Mouse (Mus musculus): ENCODE measurements around the gene Tspan4. TPM values are rescaled to one million over a fixed set of nuclear protein-coding genes. Genes with fewer than 3 reads are reported as not detected.
A peak's percentile ranks its signal among the peaks of the same experiment; 100 is the strongest.

Gene Tspan4
- polyA plus RNA-seq, 1 experiment, result 109 TPM

GRCm38 (mm10) chr7:141447110-141447991 lies 27.7 kb upstream of the Tspan4 start, which contains the start of gene Rplp2:
Rplp2 (plus strand) TSS chr7:141447370.
- peaks cover 12% of the 10 kb centered on the region for H3K36me3 ChIP-seq (ENCODE audit: control insufficient read depth, insufficient read depth, low read length)
- no peaks in the 10 kb centered on the region for H3K27me3 ChIP-seq (ENCODE audit: control insufficient read depth, insufficient read depth, low read length)
- TF ChIP-seq POLR2A (IDR thresholded peaks at IDR 0.05; ENCODE audit: low read depth, low read length), result peak; percentile 83
- no peak for TF ChIP-seq CTCF (IDR thresholded peaks at IDR 0.05; ENCODE audit: extremely low read depth, insufficient read depth, insufficient read length, insufficient replicate concordance)
- under 1% methylated on average over 63 of the region's 63 CpGs for WGBS
- peak within 1 kb of the TSS; percentile 95 for H3K4me3 ChIP-seq (ENCODE audit: extremely low read depth, insufficient read depth, insufficient read length)
- H3K4me1 ChIP-seq (ENCODE audit: control insufficient read depth, insufficient read depth, insufficient read length), result peaks cover 12% of the 10 kb centered on the region; the same call in 1 of the 2 replicates
- peak; percentile 91 for DNase-seq (ENCODE audit: low read depth in 1 of 2, low spot score in 2 of 2)
- H3K27ac ChIP-seq (ENCODE audit: insufficient read depth, low read length), result peak within 1 kb of the TSS; percentile 95

DNA sequence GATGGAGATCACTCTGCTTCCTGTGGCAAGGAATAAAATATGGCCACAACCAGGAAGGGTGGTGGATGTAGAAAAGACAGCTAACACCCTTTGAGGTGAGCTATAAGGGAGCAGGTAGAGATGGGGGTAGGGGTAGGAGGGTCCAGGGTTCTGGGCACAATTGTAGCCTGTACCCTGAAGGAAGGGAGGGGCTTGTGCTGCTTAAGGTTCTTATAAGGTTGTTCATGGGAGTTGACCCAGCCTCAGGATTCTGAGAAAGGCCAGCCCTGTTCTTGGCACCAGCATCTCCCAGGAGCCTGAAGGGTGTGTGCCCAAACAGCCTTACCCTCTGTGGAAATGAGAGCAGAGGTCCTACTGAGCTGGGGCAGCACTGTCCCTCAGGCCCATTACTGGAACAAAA lies 23.1 kb upstream of the Tspan4 start:
- no peak overlapping the region for H3K4me3 ChIP-seq (ENCODE audit: extremely low read depth, insufficient read depth, insufficient read length)
- no peaks in the 10 kb centered on the region for H3K27me3 ChIP-seq (ENCODE audit: control insufficient read depth, insufficient read depth, low read length)
- peaks cover 12% of the 10 kb centered on the region for H3K36me3 ChIP-seq (ENCODE audit: control insufficient read depth, insufficient read depth, low read length)
- peaks cover 11% of the 10 kb centered on the region; the same call in 1 of the 2 replicates for H3K4me1 ChIP-seq (ENCODE audit: control insufficient read depth, insufficient read depth, insufficient read length)
- TF ChIP-seq CTCF (IDR thresholded peaks at IDR 0.05; ENCODE audit: extremely low read depth, insufficient read depth, insufficient read length, insufficient replicate concordance), result no peak
- TF ChIP-seq POLR2A (IDR thresholded peaks at IDR 0.05; ENCODE audit: low read depth, low read length), result no peak
- H3K27ac ChIP-seq (ENCODE audit: insufficient read depth, low read length), result no peak overlapping the region
- DNase-seq (ENCODE audit: low read depth in 1 of 2, low spot score in 2 of 2), result peak in 1 of 2 experiments; percentile 2

DNA sequence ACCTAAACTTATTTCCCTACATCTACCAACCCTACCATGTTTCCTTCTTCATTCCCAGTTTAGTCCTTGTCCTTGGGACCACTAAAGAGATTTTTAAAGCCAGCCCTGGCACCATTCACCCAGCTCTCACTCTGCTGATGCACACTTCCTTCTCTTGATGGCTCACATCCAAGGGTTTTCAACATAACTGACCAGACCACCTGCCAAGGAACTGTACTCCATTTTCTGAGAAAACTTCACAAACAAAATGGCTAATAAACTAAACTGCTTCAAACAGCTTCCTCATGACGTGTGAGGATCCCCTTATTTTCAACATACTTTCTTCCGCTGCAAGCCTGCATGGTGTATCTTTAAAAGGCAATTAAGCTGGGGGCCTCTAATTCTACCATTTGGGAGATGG lies 21.4 kb upstream of the Tspan4 start:
- 76% methylated on average over 2 of the region's 2 CpGs for WGBS
- H3K36me3 ChIP-seq (ENCODE audit: control insufficient read depth, insufficient read depth, low read length), result peaks cover 24% of the 10 kb centered on the region
- H3K27ac ChIP-seq (ENCODE audit: insufficient read depth, low read length), result no peak overlapping the region
- no peaks in the 10 kb centered on the region for H3K27me3 ChIP-seq (ENCODE audit: control insufficient read depth, insufficient read depth, low read length)
- peaks cover 11% of the 10 kb centered on the region; the same call in 1 of the 2 replicates for H3K4me1 ChIP-seq (ENCODE audit: control insufficient read depth, insufficient read depth, insufficient read length)
- H3K4me3 ChIP-seq (ENCODE audit: extremely low read depth, insufficient read depth, insufficient read length), result no peak overlapping the region
- TF ChIP-seq POLR2A (IDR thresholded peaks at IDR 0.05; ENCODE audit: low read depth, low read length) (no peak), CTCF (IDR thresholded peaks at IDR 0.05; ENCODE audit: extremely low read depth, insufficient read depth, insufficient read length, insufficient replicate concordance) (no peak)
- no peak for DNase-seq (ENCODE audit: low read depth in 1 of 2, low spot score in 2 of 2)

DNA sequence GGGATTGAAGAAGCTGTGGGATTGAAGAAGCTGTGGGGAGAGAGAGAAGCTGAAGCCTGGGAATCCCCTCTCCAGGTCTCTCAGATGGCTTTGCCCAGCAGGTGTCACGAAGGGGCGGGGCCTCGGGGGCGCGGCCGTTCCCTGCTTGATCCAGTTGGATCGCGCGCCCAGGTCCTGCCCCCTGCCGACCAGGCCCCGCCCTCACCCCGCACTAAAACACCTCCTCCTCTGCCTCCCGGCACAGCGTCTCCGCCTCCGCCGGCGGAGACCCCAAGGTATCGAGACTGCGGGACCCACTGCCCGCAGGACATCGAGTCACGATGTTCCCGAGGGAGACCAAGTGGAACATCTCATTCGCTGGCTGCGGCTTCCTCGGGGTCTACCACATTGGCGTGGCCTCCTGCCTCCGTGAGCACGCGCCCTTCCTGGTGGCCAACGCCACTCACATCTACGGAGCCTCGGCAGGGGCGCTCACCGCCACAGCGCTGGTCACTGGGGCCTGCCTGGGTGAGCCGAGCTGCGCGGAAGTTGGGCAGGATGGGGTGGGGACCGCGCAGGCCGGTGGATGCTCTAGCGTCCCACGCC lies 20.0 kb upstream of the Tspan4 start, which contains the start of gene Pnpla2:
TSS of gene Pnpla2 (plus strand) at position 232 of the 585 bp plus-strand sequence.
- Histone ChIP-seq H3K4me3 (ENCODE audit: extremely low read depth, insufficient read depth, insufficient read length) (peak within 1 kb of the TSS; percentile 72), H3K27me3 (ENCODE audit: control insufficient read depth, insufficient read depth, low read length) (no peaks in the 10 kb centered on the region), H3K4me1 (ENCODE audit: control insufficient read depth, insufficient read depth, insufficient read length) (peaks cover 11% of the 10 kb centered on the region; the same call in 1 of the 2 replicates), H3K36me3 (ENCODE audit: control insufficient read depth, insufficient read depth, low read length) (peaks cover 29% of the 10 kb centered on the region), H3K27ac (ENCODE audit: insufficient read depth, low read length) (peak within 1 kb of the TSS; percentile 88)
- peak; percentile 83 to 95 for DNase-seq (ENCODE audit: low read depth in 1 of 2, low spot score in 2 of 2)
- peak; percentile 95 for TF ChIP-seq POLR2A (IDR thresholded peaks at IDR 0.05; ENCODE audit: low read depth, low read length)
- no peak for TF ChIP-seq CTCF (IDR thresholded peaks at IDR 0.05; ENCODE audit: extremely low read depth, insufficient read depth, insufficient read length, insufficient replicate concordance)
- WGBS, result under 1% methylated on average over 45 of the region's 45 CpGs

- DNase-seq (ENCODE audit: low read depth in 1 of 2, low spot score in 2 of 2), result peak in 1 of 2 experiments; percentile 50
- H3K36me3 ChIP-seq (ENCODE audit: control insufficient read depth, insufficient read depth, low read length), result peaks cover 29% of the 10 kb centered on the region
- peak overlapping the region; percentile 88 for H3K27ac ChIP-seq (ENCODE audit: insufficient read depth, low read length)
- peaks cover 11% of the 10 kb centered on the region; the same call in 1 of the 2 replicates for H3K4me1 ChIP-seq (ENCODE audit: control insufficient read depth, insufficient read depth, insufficient read length)
- 2% methylated on average over 23 of the region's 23 CpGs for WGBS
- no peaks in the 10 kb centered on the region for H3K27me3 ChIP-seq (ENCODE audit: control insufficient read depth, insufficient read depth, low read length)
- H3K4me3 ChIP-seq (ENCODE audit: extremely low read depth, insufficient read depth, insufficient read length), result peak overlapping the region; percentile 72
- peak; percentile 17; the same call in 1 of the 2 replicates for TF ChIP-seq POLR2A (IDR thresholded peaks at IDR 0.05; ENCODE audit: low read depth, low read length)
- TF ChIP-seq CTCF (IDR thresholded peaks at IDR 0.05; ENCODE audit: extremely low read depth, insufficient read depth, insufficient read length, insufficient replicate concordance), result no peak
Measured at GRCm38 (mm10) chr7:141455610-141456314, 19.3 kb upstream of the Tspan4 start.

- Histone ChIP-seq H3K27ac (ENCODE audit: insufficient read depth, low read length) (no peak overlapping the region), H3K4me1 (ENCODE audit: control insufficient read depth, insufficient read depth, insufficient read length) (peaks cover 11% of the 10 kb centered on the region; the same call in 1 of the 2 replicates), H3K4me3 (ENCODE audit: extremely low read depth, insufficient read depth, insufficient read length) (no peak overlapping the region), H3K27me3 (ENCODE audit: control insufficient read depth, insufficient read depth, low read length) (peaks cover 2% of the 10 kb centered on the region; the same call in 1 of the 2 replicates), H3K36me3 (ENCODE audit: control insufficient read depth, insufficient read depth, low read length) (peaks cover 24% of the 10 kb centered on the region)
- no peak for TF ChIP-seq POLR2A (IDR thresholded peaks at IDR 0.05; ENCODE audit: low read depth, low read length)
- TF ChIP-seq CTCF (IDR thresholded peaks at IDR 0.05; ENCODE audit: extremely low read depth, insufficient read depth, insufficient read length, insufficient replicate concordance), result no peak
- DNase-seq (ENCODE audit: low read depth in 1 of 2, low spot score in 2 of 2), result peak in 1 of 2 experiments; percentile 2
- 86% methylated on average over 6 of the region's 6 CpGs for WGBS
Measured at GRCm38 (mm10) chr7:141456739-141457138, 18.3 kb upstream of the Tspan4 start.
